Mouse (Mus musculus): ENCODE results near the gene Kif26b. TPM values are rescaled to one million over a fixed set of nuclear protein-coding genes. Genes with fewer than 3 reads are reported as not detected.

Kif26b gene
- total and polyA plus RNA-seq, 3 experiments: 0.86 to 3.0 (median 2.4) TPM

DNA sequence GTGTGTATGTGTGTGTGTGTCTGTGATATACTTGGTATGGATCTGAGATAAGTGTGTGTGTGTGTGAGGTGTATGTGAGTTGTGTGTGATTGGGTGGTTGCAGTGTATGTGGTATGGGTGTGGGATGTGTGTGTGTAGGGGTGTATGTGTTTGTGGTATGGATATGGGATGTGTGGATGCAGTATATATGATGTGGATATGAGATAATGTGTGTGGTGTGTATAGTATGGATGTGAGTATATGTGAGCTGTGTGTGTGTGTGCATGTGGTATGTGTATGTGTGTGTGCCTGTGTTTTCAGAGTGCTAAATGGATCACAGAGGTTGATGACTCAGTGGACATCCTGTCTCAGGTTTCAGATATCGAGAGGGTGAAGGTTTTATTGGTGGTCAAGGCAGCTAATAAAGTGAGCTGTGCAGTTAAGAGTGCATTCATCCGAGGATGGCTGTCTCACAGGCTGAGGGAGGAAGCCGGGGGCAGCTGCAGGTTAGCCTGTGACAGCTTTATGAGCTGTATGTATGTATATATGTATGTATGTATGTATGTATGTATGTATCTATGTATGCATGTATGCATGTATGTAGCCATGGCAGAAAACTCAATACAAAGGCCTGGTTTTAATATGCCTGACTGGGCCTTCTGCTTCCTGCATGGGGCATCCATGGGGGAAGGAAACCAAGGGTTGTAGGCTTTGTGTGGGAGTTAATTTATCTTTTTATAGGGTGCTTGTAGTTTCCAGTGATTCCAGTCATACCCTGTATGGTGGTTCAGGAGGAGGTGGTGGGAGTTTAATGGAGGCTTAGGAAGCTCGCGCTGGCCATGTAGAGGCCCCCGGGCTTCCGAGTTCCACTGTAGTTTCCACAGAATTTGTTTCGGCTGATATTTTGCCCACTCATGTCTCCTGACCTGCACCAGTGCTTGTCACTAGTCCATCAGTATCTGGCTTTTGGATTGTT, 14.3 kb downstream of the Kif26b start:
- H3K27ac ChIP-seq: no peak overlapping the region
- intact Hi-C loops (cut with DNase I): no loop called here
- WGBS: 84% methylated on average over 8 of the region's 8 CpGs
- no peaks in the 10 kb centered on the region for H3K27me3 ChIP-seq (ENCODE audit: control insufficient read depth, insufficient read depth, low read length)
- TF ChIP-seq POLR2A (IDR thresholded peaks at IDR 0.05; ENCODE audit: insufficient read depth, low read depth, low read length): no peak
- no peak for TF ChIP-seq CTCF (IDR thresholded peaks at IDR 0.05)
- TF ChIP-seq EP300 (IDR thresholded peaks at IDR 0.05; ENCODE audit: insufficient read depth, low read depth, low read length): no peak
- H3K4me3 ChIP-seq: no peak overlapping the region
- no peaks in the 10 kb centered on the region for H3K36me3 ChIP-seq (ENCODE audit: control insufficient read depth, insufficient read depth, low read length)
- DNase-seq: no peak
- H3K9ac ChIP-seq (ENCODE audit: low read depth, low read length): no peak overlapping the region
- H3K79me2 ChIP-seq (replicated peaks; ENCODE audit: control insufficient read depth, insufficient read depth, low read length): no peaks in the 10 kb centered on the region
- H3K4me1 ChIP-seq (ENCODE audit: control insufficient read depth, insufficient read depth, low read length): no peaks in the 10 kb centered on the region

DNA sequence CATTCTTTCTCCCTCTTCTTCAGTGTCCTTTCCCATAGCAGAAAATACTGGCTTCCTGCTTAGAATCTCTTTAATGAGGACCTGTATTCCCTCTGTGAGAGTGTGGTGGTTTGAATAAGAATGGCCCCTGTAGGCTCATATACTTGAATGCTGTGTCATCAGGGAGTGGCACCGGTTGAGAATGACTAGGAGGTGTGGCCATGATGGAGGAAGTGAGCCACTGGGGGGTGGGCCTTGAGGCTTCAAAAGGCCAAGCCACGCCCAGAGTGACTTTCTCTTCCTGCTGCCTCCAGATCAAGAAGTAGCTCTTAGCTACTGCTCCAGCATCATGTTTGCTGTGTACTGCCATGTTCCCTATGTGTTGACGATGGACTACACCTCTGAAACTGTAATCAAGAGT, 15.7 kb downstream of the Kif26b start:
- DNase-seq: no peak
- Histone ChIP-seq H3K79me2 (replicated peaks; ENCODE audit: control insufficient read depth, insufficient read depth, low read length) (no peaks in the 10 kb centered on the region), H3K36me3 (ENCODE audit: control insufficient read depth, insufficient read depth, low read length) (no peaks in the 10 kb centered on the region), H3K27me3 (ENCODE audit: control insufficient read depth, insufficient read depth, low read length) (no peaks in the 10 kb centered on the region), H3K4me1 (ENCODE audit: control insufficient read depth, insufficient read depth, low read length) (no peaks in the 10 kb centered on the region), H3K4me3 (no peak overlapping the region), H3K9ac (ENCODE audit: low read depth, low read length) (no peak overlapping the region), H3K27ac (no peak overlapping the region)
- intact Hi-C loops (cut with DNase I): no loop called here
- TF ChIP-seq EP300 (IDR thresholded peaks at IDR 0.05; ENCODE audit: insufficient read depth, low read depth, low read length) (no peak), POLR2A (IDR thresholded peaks at IDR 0.05; ENCODE audit: insufficient read depth, low read depth, low read length) (no peak), CTCF (IDR thresholded peaks at IDR 0.05) (no peak)
- WGBS: 74% methylated on average over 3 of the region's 3 CpGs

DNA sequence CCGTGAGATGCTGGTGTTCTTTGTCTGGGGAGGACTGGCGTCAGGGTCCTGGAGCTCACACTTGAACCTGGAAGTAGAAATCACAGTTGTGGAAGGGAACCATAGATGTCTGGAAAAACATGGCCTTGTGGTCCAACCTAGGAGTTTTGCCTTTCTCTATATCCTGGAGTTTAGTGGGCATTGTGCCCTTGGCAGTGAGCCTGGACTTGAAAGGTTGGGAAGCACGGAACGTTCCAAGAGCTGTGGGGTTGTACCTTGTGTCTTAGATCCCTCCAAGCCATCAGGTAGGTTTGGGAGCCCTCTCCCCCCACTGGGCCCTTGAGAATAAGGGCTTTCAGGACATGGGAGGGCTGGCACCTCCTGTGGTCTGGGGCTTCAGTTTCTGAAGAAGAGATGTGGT, 20.7 kb downstream of the Kif26b start:
- H3K4me3 ChIP-seq: no peak overlapping the region
- H3K27ac ChIP-seq: no peak overlapping the region
- H3K36me3 ChIP-seq (ENCODE audit: control insufficient read depth, insufficient read depth, low read length): no peaks in the 10 kb centered on the region
- 79% methylated on average over 4 of the region's 4 CpGs for WGBS
- no peak for DNase-seq
- no peaks in the 10 kb centered on the region for H3K27me3 ChIP-seq (ENCODE audit: control insufficient read depth, insufficient read depth, low read length)
- no peaks in the 10 kb centered on the region for H3K79me2 ChIP-seq (replicated peaks; ENCODE audit: control insufficient read depth, insufficient read depth, low read length)
- TF ChIP-seq POLR2A (IDR thresholded peaks at IDR 0.05; ENCODE audit: insufficient read depth, low read depth, low read length): no peak
- no peak for TF ChIP-seq EP300 (IDR thresholded peaks at IDR 0.05; ENCODE audit: insufficient read depth, low read depth, low read length)
- TF ChIP-seq CTCF (IDR thresholded peaks at IDR 0.05): no peak
- H3K4me1 ChIP-seq (ENCODE audit: control insufficient read depth, insufficient read depth, low read length): no peaks in the 10 kb centered on the region
- H3K9ac ChIP-seq (ENCODE audit: low read depth, low read length): no peak overlapping the region
- intact Hi-C loops (cut with DNase I): no loop called here

DNA sequence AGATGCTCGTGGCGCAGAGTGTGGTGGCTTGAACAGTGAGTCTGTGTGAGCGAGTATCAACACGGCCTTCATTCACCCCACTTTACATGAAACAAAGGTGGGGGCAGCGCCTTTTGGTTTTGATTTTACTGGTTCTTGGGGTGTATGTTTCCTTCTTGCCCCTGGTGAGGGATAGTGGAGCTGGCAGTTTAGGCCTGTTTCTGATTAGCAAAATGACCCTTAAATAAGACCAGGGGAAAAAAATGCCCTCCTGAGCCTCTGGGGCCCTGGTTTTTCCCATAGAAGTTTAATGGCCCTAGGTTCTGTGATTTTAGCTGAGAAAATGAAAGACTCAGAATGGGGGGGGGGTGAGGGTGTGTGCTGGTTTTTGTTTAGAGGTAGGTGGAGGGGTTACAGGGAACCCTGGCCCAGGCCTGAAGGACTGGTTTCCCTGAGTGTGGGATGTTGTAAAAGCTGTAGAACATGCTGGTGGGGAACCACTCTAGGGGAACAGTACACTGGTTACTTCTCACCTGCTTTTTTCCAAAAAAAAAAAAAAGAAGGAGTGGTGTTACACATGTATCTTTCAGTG, 21.6 kb downstream of the Kif26b start:
- Histone ChIP-seq H3K27ac (no peak overlapping the region), H3K79me2 (replicated peaks; ENCODE audit: control insufficient read depth, insufficient read depth, low read length) (no peaks in the 10 kb centered on the region), H3K4me3 (no peak overlapping the region), H3K9ac (ENCODE audit: low read depth, low read length) (no peak overlapping the region), H3K4me1 (ENCODE audit: control insufficient read depth, insufficient read depth, low read length) (no peaks in the 10 kb centered on the region), H3K36me3 (ENCODE audit: control insufficient read depth, insufficient read depth, low read length) (no peaks in the 10 kb centered on the region), H3K27me3 (ENCODE audit: control insufficient read depth, insufficient read depth, low read length) (no peaks in the 10 kb centered on the region)
- no peak for DNase-seq
- WGBS: 94% methylated on average over 5 of the region's 5 CpGs
- intact Hi-C loops (cut with DNase I): no loop called here
- TF ChIP-seq POLR2A (IDR thresholded peaks at IDR 0.05; ENCODE audit: insufficient read depth, low read depth, low read length): no peak
- no peak for TF ChIP-seq EP300 (IDR thresholded peaks at IDR 0.05; ENCODE audit: insufficient read depth, low read depth, low read length)
- no peak for TF ChIP-seq CTCF (IDR thresholded peaks at IDR 0.05)

DNA sequence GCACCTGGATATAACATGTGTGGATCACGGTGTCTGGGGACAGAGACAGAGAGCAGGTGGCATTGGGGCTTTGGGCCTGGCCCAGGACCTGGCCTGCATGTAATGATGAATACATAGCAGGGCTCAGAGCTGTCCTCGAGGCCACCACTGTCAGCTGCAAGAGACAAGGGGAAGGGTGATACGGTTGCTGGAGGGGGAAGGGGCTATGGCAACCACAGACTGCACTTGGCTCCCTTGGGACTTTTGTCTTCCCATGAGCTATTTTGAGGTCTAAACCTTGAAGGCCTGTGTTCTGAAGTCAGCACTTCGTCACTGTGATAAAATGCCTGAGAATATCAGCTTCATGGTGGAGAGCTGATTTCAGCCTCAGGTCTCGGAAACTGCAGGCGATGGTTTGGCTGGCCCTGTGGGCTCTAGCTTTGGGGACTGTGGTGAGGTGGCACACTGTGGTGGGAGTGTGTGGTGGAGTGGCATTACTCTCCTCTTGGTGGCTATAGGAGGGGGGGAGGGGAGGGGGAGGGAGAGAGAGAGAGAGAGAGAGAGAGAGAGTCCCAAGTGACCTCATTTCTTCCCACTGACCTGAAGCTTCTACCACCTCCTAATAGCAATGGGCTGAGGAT, 23.5 kb downstream of the Kif26b start:
- Histone ChIP-seq H3K27me3 (ENCODE audit: control insufficient read depth, insufficient read depth, low read length) (no peaks in the 10 kb centered on the region), H3K36me3 (ENCODE audit: control insufficient read depth, insufficient read depth, low read length) (no peaks in the 10 kb centered on the region), H3K27ac (no peak overlapping the region), H3K4me1 (ENCODE audit: control insufficient read depth, insufficient read depth, low read length) (no peaks in the 10 kb centered on the region), H3K4me3 (no peak overlapping the region), H3K9ac (ENCODE audit: low read depth, low read length) (no peak overlapping the region), H3K79me2 (replicated peaks; ENCODE audit: control insufficient read depth, insufficient read depth, low read length) (no peaks in the 10 kb centered on the region)
- TF ChIP-seq EP300 (IDR thresholded peaks at IDR 0.05; ENCODE audit: insufficient read depth, low read depth, low read length): no peak
- intact Hi-C loops (cut with DNase I): no loop called here
- 46% methylated on average over 6 of the region's 6 CpGs for WGBS
- no peak for DNase-seq

DNA sequence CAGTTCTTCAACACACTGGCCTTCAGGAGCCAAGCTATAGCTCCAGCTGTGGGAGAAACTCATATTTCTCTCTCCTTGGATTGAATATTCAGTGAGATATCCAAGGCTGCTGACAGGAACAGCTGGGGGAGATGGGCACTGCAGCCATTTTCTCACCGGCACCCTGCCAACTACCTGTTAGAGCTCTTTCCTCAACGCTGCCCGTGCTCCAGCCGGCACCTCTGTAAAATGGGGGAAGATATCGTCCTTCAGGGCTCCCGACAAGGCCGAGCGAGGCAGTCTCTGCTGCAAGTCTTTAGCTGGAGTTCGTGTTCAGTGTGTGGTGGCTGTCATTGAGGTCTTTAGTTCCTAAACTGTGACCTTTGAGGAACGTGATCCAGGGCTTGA, 24.0 kb downstream of the Kif26b start:
- Histone ChIP-seq H3K79me2 (replicated peaks; ENCODE audit: control insufficient read depth, insufficient read depth, low read length) (no peaks in the 10 kb centered on the region), H3K4me1 (ENCODE audit: control insufficient read depth, insufficient read depth, low read length) (no peaks in the 10 kb centered on the region), H3K36me3 (ENCODE audit: control insufficient read depth, insufficient read depth, low read length) (no peaks in the 10 kb centered on the region), H3K27me3 (ENCODE audit: control insufficient read depth, insufficient read depth, low read length) (no peaks in the 10 kb centered on the region), H3K27ac (no peak overlapping the region), H3K4me3 (no peak overlapping the region), H3K9ac (ENCODE audit: low read depth, low read length) (no peak overlapping the region)
- intact Hi-C loops (cut with DNase I): no loop called here
- 58% methylated on average over 10 of the region's 10 CpGs for WGBS
- DNase-seq: peak in 1 of 2 experiments; percentile 5
- TF ChIP-seq POLR2A (IDR thresholded peaks at IDR 0.05; ENCODE audit: insufficient read depth, low read depth, low read length): no peak
- no peak for TF ChIP-seq CTCF (IDR thresholded peaks at IDR 0.05)
- no peak for TF ChIP-seq EP300 (IDR thresholded peaks at IDR 0.05; ENCODE audit: insufficient read depth, low read depth, low read length)
